Mouse (Mus musculus) skeletal muscle tissue, adult 2 months (tissue): ENCODE results near the gene BC035044.
"Not testable (repeated sequence)": the region's sequence is repeated elsewhere in the genome, so short reads cannot be mapped to it uniquely, and the experiment has no call there.

Experiments used
- DNase-seq: peaks from one replicate; pipeline ENCODE4 v3.0.0-alpha.2; 2012; ENCODE audit warnings: low read depth, low spot score

BC035044 gene

GRCm38 (mm10) chr6:128833046-128833445 lies 57.9 kb downstream of the BC035044 start:
- no peak for DNase-seq

GRCm38 (mm10) chr6:128829837-128830236 lies 61.1 kb downstream of the BC035044 start:
- DNase-seq: no peak

- no peak for DNase-seq
These were observed 64.1 kb downstream of the BC035044 start for GRCm38 (mm10) chr6:128826781-128827180.

GRCm38 (mm10) chr6:128826132-128826531 lies 64.8 kb downstream of the BC035044 start, which contains the start of the genes Gm44511 and Klrb1b:
TSS of gene Gm44511 (minus strand) at chr6:128826315.
TSS of gene Klrb1b (minus strand) at chr6:128826331.
- no peak for DNase-seq

DNA sequence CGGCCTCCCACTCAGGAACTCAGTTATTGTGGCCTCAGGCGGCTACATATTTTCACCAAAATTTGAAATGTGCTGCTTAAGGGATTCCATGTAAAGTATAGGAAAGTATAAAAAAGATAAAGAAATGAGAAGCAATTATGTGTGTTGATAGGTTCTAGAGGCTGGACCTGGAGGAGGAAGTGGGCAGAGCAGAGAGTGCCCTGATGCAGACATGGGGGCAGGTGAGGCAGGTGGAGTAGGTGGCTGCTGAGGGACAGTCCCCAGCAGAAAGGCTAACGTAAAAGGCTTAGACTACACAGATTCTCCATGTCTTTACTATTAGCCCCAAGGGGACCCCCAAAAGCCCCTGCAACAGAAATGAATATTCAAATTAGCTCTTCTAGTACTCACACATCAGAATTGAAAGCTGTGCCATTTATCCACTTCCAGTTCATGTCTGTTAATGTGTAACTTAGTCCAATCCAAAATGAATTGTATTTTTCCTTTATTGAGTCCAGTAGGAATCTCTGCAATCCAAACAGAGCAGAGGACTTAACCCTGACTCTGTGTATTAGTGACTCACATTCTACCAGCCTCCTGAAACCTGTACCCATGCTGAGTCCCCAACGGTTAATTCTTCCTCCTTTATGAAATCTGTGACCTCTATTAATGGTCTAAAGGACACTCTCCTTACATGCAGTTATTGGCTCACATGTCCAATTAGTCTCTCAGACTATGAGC lies 72.7 kb downstream of the BC035044 start:
- DNase-seq: no peak

GRCm38 (mm10) chr6:128808532-128808931 lies 82.4 kb downstream of the BC035044 start:
- DNase-seq: no peak

DNA sequence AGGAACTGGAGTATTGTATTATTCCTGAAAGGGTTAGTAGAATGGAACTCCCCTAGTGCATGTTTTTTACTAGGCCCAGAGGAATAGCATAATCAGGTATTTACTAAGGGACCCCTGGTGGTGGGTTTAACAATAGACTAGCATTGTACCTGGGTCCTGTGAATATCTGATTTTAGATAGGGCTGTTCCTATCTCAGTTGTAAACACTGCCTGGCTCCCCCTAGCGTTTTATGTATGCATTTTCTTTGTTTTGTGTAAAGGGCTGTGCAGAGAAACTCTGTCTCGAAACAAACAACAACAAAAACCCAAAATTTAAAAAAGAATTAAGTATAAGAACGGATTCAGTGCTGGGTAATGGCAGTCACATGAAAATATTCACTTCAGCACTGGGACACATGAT lies 83.9 kb downstream of the BC035044 start:
- DNase-seq: no peak

- DNase-seq: peak; percentile 40
These were observed 85.9 kb downstream of the BC035044 start for GRCm38 (mm10) chr6:128804823-128805640.

DNA sequence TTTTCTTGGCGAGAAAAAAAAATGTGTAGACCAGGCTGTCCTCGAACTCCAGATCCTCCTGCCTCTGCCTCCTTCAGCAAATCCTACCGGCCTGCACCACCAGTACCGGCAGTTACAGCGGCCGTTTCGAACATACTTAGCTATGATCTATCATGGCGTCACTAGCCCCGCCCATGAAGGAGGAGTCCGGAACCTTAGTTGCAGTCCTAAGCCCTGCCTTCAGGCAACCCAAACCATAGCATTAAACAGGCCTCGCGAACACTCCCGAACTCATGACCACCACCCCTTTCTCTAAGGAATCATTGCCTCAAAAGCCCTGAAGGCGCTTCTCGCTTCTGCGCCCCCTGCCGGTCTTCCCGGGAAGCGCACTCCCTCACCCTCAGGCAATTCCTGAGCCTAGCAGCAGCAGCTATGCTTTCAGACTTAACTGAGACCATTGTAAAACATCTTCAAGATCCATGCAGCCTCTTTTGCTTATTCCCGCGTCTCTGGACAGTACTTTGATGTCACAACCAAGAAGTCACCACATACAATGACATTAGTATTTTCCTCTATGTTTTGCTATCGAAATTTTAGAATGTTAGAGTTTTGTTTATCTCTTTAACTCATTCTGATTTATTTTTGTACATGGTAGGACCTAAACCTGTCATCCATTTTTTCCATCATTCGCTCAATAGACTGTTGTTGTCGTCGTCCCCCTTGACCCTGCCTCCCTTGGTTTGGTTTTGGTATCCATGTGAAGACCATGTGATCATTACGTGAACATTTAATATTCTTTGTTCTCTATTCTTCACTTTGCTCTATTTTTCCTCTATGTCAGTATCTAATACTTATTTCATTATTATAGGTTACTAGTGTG lies 87.7 kb downstream of the BC035044 start:
- peak; percentile 100 for DNase-seq

DNA sequence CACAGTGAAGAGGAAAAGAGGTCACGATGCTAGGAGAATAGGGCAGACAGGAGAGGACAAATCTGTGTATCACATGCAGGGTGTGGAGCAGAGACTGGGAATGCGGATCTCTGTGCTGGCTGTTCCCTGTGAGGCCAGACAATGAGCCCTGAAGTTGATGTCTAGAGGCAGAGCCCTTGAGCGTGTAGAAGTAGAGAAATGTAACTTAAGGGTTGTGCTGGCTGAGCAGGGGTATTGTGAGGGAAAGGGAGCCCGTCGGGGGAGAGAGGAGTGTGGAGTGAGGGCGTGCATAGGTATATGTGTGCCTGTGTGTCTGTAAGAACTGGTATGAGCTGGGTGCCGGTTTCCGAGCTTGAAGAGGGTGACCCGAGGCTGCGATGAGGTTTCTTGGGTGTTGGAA lies 88.4 kb downstream of the BC035044 start:
- no peak for DNase-seq

GRCm38 (mm10) chr6:128800696-128801095 lies 90.2 kb downstream of the BC035044 start:
- not testable (repeated sequence) for DNase-seq

DNA sequence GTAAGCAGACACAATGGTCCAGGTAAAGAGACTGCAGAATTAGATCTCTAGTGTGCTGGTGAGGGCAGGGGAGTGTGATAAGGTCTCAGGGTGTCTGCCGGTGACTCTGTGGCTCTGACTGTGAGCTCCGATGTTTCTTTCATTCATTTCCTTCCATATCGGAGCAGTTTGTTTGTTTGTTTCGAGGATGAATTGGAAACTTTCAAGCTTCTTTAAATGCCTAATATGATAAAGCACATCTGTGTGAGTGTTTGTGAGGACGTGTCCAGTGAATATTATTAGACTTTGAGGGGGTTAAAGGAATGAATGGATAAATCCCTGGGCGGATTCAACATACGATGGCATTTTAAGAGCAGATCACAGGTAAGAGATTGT lies 91.0 kb downstream of the BC035044 start:
- no peak for DNase-seq

DNA sequence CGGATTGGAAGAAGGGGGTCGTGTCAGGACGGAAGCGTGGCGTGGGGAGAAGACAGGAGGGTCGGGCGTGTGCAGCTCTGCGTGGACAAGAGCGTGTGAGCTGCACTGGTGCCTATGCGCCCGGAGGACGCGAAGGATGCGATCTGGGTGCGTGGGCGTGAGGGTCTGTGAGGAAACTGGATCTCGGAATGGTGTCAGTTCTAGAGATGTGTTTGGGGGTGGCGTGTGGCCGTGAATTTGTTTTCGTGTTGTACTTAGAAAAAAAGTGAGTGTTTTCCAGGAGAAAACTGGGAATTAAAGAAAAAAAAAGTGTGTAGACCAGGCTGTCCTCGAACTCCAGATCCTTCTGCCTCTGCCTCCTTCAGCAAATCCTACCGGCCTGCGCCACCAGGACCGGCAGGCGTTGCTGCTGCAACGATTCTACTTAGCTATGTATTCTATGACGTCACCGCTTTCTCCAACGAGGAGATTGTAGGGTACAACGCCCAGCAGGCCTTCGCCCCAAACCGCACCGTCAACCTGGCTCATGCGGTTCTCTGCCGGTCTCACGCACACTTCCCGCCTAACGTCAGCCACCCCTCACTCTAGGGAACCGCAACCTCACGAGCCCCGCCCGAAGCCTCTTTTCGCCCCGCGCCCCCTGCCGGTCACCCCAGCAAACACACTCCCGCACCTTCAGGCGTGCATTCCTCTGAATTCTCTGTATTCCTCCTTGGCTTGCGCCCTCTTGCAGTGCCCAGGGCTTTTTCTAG lies 91.6 kb downstream of the BC035044 start:
- peak; percentile 93 for DNase-seq
